Mouse (Mus musculus) heart, embryonic 13.5 days (tissue): ENCODE data around the gene Ap3b1. TPM values are rescaled to one million over a fixed set of nuclear protein-coding genes. Genes with fewer than 3 reads are reported as not detected.

Experiments used
- ATAC-seq: fragments of 200-750 bp; cut with Nextera tagmentation; 2 replicates; pipeline ENCODE4 v1.8.0; 2017; ENCODE audit warnings: moderate TSS enrichment; ENCODE audit not compliant: insufficient number of reproducible peaks, low FRiP score, low TSS enrichment; ENCODE audit errors: extremely low read depth
- H3K27ac ChIP-seq: fragments of 300-500 bp; sonication (generic); replicated peaks from 2 replicates; pipeline ENCODE4 v1.5.1; 2015; ENCODE audit warnings: moderate library complexity, mild to moderate bottlenecking, inconsistent platforms
- H3K27me3 ChIP-seq: fragments of 300-500 bp; sonication (generic); replicated peaks from 2 replicates; pipeline ENCODE4 v1.6.1; 2015; ENCODE audit warnings: mild to moderate bottlenecking, inconsistent platforms
- H3K36me3 ChIP-seq: fragments of 300-500 bp; sonication (generic); 2 replicates; pipeline ENCODE4 v1.6.1; 2015; ENCODE audit warnings: mild to moderate bottlenecking, inconsistent platforms
- H3K4me1 ChIP-seq: fragments of 300-500 bp; sonication (generic); 2 replicates; pipeline ENCODE4 v1.6.1; 2015; ENCODE audit warnings: inconsistent platforms
- H3K4me2 ChIP-seq: fragments of 300-500 bp; sonication (generic); 2 replicates; pipeline ENCODE4 v1.6.1; 2015; ENCODE audit warnings: inconsistent platforms, mild to moderate bottlenecking, moderate library complexity
- H3K4me3 ChIP-seq: fragments of 300-500 bp; sonication (generic); 2 replicates; pipeline ENCODE4 v1.5.1; 2015; ENCODE audit warnings: moderate library complexity, mild to moderate bottlenecking, inconsistent platforms
- H3K9ac ChIP-seq: fragments of 300-500 bp; sonication (generic); 2 replicates; pipeline ENCODE4 v1.6.1; 2015; ENCODE audit warnings: inconsistent platforms, mild to moderate bottlenecking, moderate library complexity
- H3K9me3 ChIP-seq: fragments of 300-500 bp; sonication (generic); 2 replicates; pipeline ENCODE4 v1.6.1; 2016; ENCODE audit warnings: inconsistent platforms
- WGBS: fragments of 180-500 bp; shearing (Covaris S2); methylation state at CpG from one replicate; pipeline ENCODE4 v1.1.7; 2015; ENCODE audit warnings: mixed read lengths; 5-methylcytosine and 5-hydroxymethylcytosine counted together
- polyA plus RNA-seq: library from polyadenylated mRNA; unstranded; fragments of >200 nt; fragmentation: Nextera tagmentation; extraction: Ambion mirVana; gene quantifications from 2 replicates; pipeline ENCODE4 v1.2.1, GENCODE M21; 2015

Ap3b1 gene
- polyA plus RNA-seq, 1 experiment from 2014 or later, result 29.4 TPM

DNA sequence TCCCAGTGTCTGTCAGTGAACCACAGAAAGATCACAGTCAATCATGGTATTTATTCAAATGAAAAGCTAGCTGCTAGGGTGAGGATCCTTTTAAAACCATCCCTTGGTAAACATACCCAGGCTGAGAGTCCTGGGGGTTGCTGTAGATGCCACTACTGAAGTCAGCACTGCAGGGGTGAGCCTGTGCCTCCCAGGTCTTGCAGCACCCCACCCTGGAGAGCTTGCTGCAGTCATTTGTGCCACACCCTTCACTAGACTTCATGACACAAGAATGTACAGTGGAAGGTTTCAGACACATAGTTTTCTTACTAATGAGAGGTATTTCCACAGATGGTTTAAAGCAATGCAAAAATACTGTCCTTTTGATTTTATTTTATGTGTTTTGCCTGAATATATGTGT is 156.2 kb downstream of the Ap3b1 start:
- H3K9ac ChIP-seq, result no peak overlapping the region
- H3K27ac ChIP-seq, result no peak overlapping the region
- H3K36me3 ChIP-seq, result peaks cover 16% of the 10 kb centered on the region
- no peak for ATAC-seq
- H3K27me3 ChIP-seq, result no peaks in the 10 kb centered on the region
- peaks cover 45% of the 10 kb centered on the region for H3K4me1 ChIP-seq
- H3K9me3 ChIP-seq, result no peaks in the 10 kb centered on the region
- H3K4me2 ChIP-seq, result no peak overlapping the region
- no peak overlapping the region for H3K4me3 ChIP-seq

DNA sequence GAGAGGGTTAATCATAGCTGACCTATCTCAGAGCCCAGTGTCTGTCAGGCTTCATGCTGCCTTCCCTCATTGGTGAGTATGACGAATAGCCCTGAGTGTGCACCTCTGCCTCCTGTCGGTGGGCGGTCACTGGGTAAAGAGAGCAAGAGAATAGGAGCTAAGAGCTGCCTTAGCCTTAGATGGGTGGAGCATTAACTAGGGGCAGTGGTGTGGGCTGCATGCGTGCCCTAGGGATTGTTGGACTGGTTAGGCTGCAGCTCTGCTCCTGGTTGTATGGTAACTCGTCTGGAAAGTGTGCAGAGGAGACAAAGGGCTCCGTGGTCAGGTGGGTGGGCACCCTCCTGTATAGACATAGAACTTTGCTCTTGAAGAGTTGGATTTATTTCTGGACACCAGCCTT is 157.8 kb downstream of the Ap3b1 start:
- no peak for ATAC-seq
- Histone ChIP-seq H3K9me3 (no peaks in the 10 kb centered on the region), H3K27me3 (no peaks in the 10 kb centered on the region), H3K4me3 (no peak overlapping the region), H3K4me1 (peaks cover 49% of the 10 kb centered on the region), H3K36me3 (peaks cover 14% of the 10 kb centered on the region), H3K4me2 (no peak overlapping the region), H3K9ac (no peak overlapping the region), H3K27ac (no peak overlapping the region)
- WGBS, result 70% methylated on average over 6 of the region's 6 CpGs

DNA sequence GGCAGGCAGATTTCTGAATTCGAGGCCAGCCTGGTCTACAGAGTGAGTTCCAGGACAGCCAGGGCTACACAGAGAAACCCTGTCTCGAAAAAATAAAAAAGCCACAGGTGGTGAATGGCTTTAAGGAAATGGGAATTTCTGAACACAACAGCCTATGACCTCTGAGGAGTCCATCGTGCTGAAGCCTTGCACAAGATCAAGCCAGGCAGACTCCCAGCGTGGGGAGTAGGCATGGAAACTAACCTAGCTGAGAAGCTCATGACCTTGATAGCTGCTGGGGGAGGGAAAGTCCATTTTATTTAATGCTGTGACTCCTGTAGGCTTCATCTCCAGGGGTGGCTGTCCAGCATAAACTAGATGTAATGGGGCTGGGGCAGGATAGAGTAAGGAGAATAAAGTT is 159.4 kb downstream of the Ap3b1 start:
- H3K27me3 ChIP-seq, result no peaks in the 10 kb centered on the region
- no peak overlapping the region for H3K4me3 ChIP-seq
- H3K4me1 ChIP-seq, result peaks cover 42% of the 10 kb centered on the region
- H3K9ac ChIP-seq, result no peak overlapping the region
- H3K4me2 ChIP-seq, result no peak overlapping the region
- 0 out of 2 replicates have a peak overlapping the region, but pooled peaks have one; percentile 28 for H3K27ac ChIP-seq
- no peak for ATAC-seq
- no peaks in the 10 kb centered on the region for H3K9me3 ChIP-seq
- peaks cover 12% of the 10 kb centered on the region for H3K36me3 ChIP-seq
- 64% methylated on average over 4 of the region's 4 CpGs for WGBS

DNA sequence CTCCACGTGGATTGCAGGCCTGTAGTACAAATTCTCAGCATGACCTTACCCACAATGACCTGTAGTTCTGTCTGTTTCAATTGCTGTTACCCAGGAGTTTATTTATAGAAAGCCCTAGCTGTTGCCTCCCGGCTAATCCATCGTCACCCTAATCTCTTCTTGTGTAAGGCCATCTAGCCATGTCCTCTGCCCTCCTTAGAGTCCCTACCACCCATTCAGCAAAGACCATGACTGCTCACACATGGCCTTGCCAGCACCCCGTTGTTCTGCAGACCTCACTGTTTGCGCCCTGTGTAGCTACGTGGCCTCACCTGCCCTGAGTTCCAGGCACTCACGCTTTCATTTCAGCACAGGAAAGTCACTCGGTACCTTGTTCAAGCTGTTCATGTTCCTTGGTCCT is 160.5 kb downstream of the Ap3b1 start:
- Histone ChIP-seq H3K36me3 (peaks cover 12% of the 10 kb centered on the region), H3K27me3 (no peaks in the 10 kb centered on the region), H3K9ac (no peak overlapping the region), H3K4me2 (no peak overlapping the region), H3K27ac (peak overlapping the region; percentile 87), H3K9me3 (no peaks in the 10 kb centered on the region), H3K4me1 (peaks cover 31% of the 10 kb centered on the region), H3K4me3 (no peak overlapping the region)
- 53% methylated on average over 8 of the region's 8 CpGs for WGBS
- no peak; the same call in 1 of the 2 replicates for ATAC-seq

DNA sequence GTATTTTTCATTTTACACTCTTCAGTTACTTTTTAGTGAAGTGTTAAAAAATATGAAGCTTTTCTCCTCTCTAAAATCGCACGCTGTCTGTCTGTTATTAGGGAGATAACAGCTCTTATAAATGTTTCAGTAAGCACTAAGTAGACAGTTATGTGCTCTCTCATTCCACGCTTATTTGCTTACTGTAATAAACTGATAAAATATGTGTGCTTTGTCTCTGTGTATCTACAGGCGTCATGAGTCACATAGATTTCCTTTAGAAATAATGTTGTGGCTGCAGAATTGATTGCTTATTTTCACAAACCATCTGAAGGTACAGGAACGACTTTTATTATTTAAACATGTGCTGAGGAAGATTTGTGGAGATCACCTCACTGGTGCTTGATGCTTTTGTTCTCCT is 164.5 kb downstream of the Ap3b1 start:
- Histone ChIP-seq H3K4me1 (peaks cover 38% of the 10 kb centered on the region), H3K4me3 (no peak overlapping the region), H3K27me3 (no peaks in the 10 kb centered on the region), H3K9me3 (no peaks in the 10 kb centered on the region), H3K36me3 (peaks cover 3% of the 10 kb centered on the region), H3K9ac (no peak overlapping the region), H3K4me2 (no peak overlapping the region), H3K27ac (0 out of 2 replicates have a peak overlapping the region, but pooled peaks have one; percentile 20)
- ATAC-seq, result no peak
- 60% methylated on average over 5 of the region's 5 CpGs for WGBS

DNA sequence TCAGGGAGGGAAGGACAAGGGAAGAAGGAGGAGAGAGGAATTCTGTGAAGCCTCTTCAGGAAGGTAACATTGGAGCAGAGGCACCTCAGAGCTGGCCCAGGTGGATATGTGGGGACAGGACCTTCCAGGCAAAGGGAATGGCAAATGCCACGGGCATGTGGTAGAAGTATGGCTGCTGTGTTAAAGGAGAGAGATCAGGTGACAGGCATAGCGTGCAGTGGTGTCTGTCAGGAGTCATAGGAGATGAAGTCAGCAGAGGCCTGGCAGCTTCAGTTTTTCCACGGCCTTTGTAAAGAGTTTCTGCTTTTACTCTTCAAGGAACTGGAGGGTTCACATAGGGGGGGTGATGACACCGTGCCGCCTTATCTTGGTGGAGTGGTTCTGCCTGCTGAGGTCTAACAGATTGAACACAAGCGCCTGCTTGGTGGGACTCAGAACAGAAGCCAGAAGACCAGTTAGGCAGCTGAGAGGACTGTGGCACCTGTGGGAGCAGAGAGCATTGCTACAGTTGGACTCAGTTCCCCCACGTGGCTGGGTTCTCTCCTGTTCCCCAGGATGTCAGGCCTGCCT is 166.0 kb downstream of the Ap3b1 start:
- Histone ChIP-seq H3K4me3 (no peak overlapping the region), H3K4me2 (no peak overlapping the region), H3K36me3 (peaks cover 18% of the 10 kb centered on the region), H3K27ac (peak overlapping the region; percentile 61), H3K4me1 (peaks cover 22% of the 10 kb centered on the region), H3K9ac (no peak overlapping the region), H3K9me3 (no peaks in the 10 kb centered on the region), H3K27me3 (no peaks in the 10 kb centered on the region)
- WGBS, result 31% methylated on average over 7 of the region's 7 CpGs
- no peak for ATAC-seq

DNA sequence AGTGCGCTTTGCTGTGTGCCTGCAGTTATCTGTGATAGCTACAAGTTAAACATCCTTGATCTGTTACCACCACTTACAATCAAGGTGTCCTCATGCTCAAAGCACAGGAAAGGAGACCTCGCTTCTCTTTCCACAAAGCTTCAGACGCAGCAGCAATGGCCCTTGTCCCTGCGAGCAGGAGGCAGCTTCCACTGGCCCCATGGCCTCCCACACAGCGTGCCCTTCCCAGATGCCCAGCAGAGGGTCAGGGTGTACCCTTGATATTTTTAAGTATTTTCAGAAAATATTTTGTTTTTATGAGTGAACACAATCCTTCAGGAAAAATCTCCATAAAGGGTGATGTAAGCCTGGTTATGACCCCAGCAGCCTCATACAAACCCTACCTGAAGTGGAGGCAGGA is 170.4 kb downstream of the Ap3b1 start:
- Histone ChIP-seq H3K27ac (no peak overlapping the region), H3K36me3 (peaks cover 36% of the 10 kb centered on the region), H3K4me2 (no peak overlapping the region), H3K9ac (no peak overlapping the region), H3K27me3 (no peaks in the 10 kb centered on the region), H3K4me1 (peaks cover 16% of the 10 kb centered on the region), H3K9me3 (no peaks in the 10 kb centered on the region), H3K4me3 (no peak overlapping the region)
- ATAC-seq, result no peak
- WGBS, result 89% methylated on average over 5 of the region's 5 CpGs

DNA sequence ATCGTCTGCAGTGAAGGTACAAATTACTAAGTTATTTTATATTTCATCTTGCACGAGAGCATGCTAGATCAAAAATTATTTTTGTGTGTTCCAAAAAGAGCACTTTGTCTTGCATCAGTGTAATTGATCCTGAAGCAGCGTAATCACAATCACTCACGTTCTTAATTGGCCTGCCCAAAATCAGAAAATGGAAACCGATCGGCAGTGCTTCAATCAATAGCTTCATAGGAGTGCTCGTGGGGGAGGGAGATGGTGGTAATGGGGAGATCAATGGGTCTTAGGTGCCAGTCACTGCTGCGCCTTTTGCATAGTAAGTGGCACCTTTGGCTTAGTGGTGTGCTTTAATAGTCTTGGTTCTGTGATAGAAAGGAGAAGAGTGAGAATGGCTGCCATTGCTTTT is 174.8 kb downstream of the Ap3b1 start:
- no peaks in the 10 kb centered on the region for H3K27me3 ChIP-seq
- H3K9me3 ChIP-seq, result no peaks in the 10 kb centered on the region
- H3K4me3 ChIP-seq, result no peak overlapping the region
- H3K9ac ChIP-seq, result no peak overlapping the region
- H3K4me1 ChIP-seq, result no peaks in the 10 kb centered on the region
- H3K4me2 ChIP-seq, result no peak overlapping the region
- peaks cover 37% of the 10 kb centered on the region for H3K36me3 ChIP-seq
- 92% methylated on average over 8 of the region's 8 CpGs for WGBS
- no peak for ATAC-seq
- H3K27ac ChIP-seq, result no peak overlapping the region

DNA sequence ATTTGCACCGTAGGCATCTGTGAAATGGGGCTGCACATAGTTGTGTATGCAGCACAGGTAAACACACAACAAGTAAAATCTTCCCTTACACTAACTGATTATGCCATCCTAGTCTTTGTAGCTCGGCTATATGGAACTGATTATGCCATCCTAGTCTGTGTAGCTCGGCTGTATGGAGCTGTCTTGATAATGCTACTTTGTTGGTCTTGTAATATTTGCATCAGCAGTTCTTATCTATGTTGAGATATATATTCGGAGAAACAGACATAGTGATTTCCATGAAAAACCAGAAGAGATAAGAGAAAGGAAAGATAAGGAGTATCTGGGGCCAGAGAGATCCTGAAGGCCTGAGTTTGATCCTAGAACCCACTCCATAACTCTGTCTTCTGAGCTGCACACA is 178.6 kb downstream of the Ap3b1 start:
- ATAC-seq, result no peak
- Histone ChIP-seq H3K4me2 (no peak overlapping the region), H3K4me1 (no peaks in the 10 kb centered on the region), H3K4me3 (no peak overlapping the region), H3K9me3 (no peaks in the 10 kb centered on the region), H3K9ac (no peak overlapping the region), H3K27ac (no peak overlapping the region), H3K36me3 (peaks cover 24% of the 10 kb centered on the region), H3K27me3 (no peaks in the 10 kb centered on the region)
- 61% methylated on average over 4 of the region's 4 CpGs for WGBS

DNA sequence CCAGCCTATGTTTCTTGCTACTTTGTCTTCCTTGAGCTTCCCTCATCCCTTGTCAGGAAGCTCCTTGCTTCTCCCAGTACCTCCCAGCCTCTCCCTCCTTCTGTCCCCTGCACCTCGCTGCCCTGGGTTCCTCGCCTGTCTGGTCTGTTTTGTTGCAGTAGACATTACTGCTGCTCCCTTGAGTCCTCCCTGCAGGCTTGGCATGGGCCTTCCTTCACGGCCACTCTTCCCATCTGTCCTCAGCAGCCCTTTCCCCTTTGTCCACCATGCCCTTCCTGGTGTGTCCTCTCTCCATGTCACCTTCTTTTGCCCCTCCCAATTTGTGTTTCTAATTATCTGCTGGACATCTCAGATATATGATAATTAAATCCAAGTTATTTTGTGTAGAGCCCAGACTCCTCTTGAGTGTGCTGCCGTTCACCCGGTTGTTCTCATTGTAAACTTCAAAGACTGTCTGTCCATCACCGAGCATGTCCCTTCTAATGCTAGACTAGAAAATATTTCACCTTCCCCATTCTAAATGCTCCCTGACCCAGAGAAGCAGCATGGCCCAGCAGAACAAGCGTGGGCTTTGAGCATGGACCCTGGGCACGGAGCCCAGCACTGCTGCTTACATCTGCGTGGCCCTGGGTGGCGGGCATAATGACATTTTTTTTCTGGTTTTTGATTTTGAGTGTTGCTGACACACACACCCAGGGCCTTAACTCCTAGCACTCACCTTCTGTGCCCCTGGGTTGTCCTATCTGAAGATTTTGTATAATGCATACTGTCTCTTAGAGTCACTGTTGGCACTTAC is 181.3 kb downstream of the Ap3b1 start:
- Histone ChIP-seq H3K4me3 (no peak overlapping the region), H3K36me3 (peaks cover 29% of the 10 kb centered on the region), H3K9ac (no peak overlapping the region), H3K27me3 (no peaks in the 10 kb centered on the region), H3K4me2 (no peak overlapping the region), H3K4me1 (peaks cover 6% of the 10 kb centered on the region), H3K27ac (no peak overlapping the region), H3K9me3 (no peaks in the 10 kb centered on the region)
- 87% methylated on average over 10 of the region's 10 CpGs for WGBS
- ATAC-seq, result no peak

DNA sequence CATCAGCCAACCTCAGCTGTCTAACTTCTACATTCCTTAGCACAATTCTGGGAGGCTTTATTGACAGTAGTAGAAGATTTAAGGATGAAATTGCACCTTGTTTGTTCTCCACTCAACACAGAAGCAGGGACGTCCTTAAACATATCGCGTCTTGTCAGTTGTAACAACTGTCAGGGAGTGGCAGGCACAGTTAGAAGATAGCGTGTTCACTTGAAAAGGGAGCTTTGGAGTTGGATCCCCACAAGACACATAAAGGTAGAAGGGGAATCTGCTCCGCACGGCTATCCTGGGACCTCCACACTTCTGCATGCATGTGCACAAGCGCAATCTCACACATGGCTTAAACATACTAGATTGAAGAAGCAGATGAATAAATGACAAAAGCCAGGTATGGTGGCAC is 183.3 kb downstream of the Ap3b1 start:
- no peaks in the 10 kb centered on the region for H3K27me3 ChIP-seq
- H3K4me3 ChIP-seq, result no peak overlapping the region
- no peak overlapping the region for H3K9ac ChIP-seq
- peaks cover 29% of the 10 kb centered on the region for H3K36me3 ChIP-seq
- no peaks in the 10 kb centered on the region for H3K9me3 ChIP-seq
- ATAC-seq, result no peak
- H3K4me2 ChIP-seq, result no peak overlapping the region
- no peak overlapping the region for H3K27ac ChIP-seq
- WGBS, result 78% methylated on average over 7 of the region's 7 CpGs
- peaks cover 6% of the 10 kb centered on the region for H3K4me1 ChIP-seq

DNA sequence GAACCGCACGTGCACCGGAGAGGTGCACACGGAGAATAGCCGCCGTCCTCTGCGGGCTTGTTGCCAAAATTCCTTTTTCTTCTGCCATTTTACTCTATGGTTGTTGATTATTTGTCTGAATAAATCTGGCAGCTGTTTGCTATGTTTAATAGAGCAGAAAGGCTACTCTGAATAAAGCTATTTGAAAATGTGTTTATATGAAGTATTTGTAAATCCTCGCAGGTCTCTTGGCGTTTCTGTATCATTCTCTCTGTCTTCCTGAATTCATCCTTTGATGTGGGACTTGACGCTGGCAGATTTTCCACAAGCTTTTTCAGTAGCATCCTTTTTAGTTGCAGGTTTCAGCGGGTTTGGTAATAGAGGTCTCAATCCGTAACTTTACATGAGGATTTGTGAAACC is 185.5 kb downstream of the Ap3b1 start:
- H3K9ac ChIP-seq, result no peak overlapping the region
- H3K27me3 ChIP-seq, result no peaks in the 10 kb centered on the region
- no peak overlapping the region for H3K4me2 ChIP-seq
- 86% methylated on average over 12 of the region's 12 CpGs for WGBS
- H3K27ac ChIP-seq, result no peak overlapping the region
- H3K4me3 ChIP-seq, result no peak overlapping the region
- no peaks in the 10 kb centered on the region for H3K9me3 ChIP-seq
- no peak for ATAC-seq
- H3K36me3 ChIP-seq, result peaks cover 35% of the 10 kb centered on the region
- H3K4me1 ChIP-seq, result peaks cover 6% of the 10 kb centered on the region
